Mouse (Mus musculus) embryonic fibroblast, embryonic 13.5 days (primary cell): ENCODE results near the gene Galnt12.

ENCODE experiments used
- CTCF ChIP-seq: IDR thresholded peaks from 2 replicates; pipeline ENCODE4 v1.5.1; 2011; ENCODE audit warnings: mild to moderate bottlenecking, control low read depth, low read length, moderate library complexity, borderline replicate concordance; ENCODE audit not compliant: insufficient read depth
- POLR2A ChIP-seq: IDR thresholded peaks from 2 replicates; pipeline ENCODE4 v1.6.1; 2011; ENCODE audit warnings: low read depth, mild to moderate bottlenecking, control low read depth, low read length, moderate library complexity

GRCm38 (mm10) chr4:47088671-47089070 lies 3.0 kb upstream of the Galnt12 start:
- TF ChIP-seq CTCF (no peak), POLR2A (no peak)
